Mouse (Mus musculus) heart, postnatal 0 days (tissue): ENCODE results near the gene Rptor.

Experiments
- CTCF ChIP-seq: IDR thresholded peaks from 2 replicates; pipeline ENCODE4 v1.5.1; 2016; ENCODE audit warnings: antibody characterized with exemption, control low read depth, low read depth
- EP300 ChIP-seq: IDR thresholded peaks from 2 replicates; pipeline ENCODE4 v1.6.1; 2016; ENCODE audit warnings: antibody characterized with exemption, low read depth

GRCm38 (mm10) chr11:119901174-119901573, 298.5 kb downstream of the Rptor start:
- TF ChIP-seq CTCF (no peak), EP300 (no peak)
